Mouse (Mus musculus) testis, adult 2 months (tissue): ENCODE results near the gene Il17re. TPM values are rescaled to one million over a fixed set of nuclear protein-coding genes. Genes with fewer than 3 reads are reported as not detected.

Experiments
- H3K27ac ChIP-seq: fragments of 200-500 bp; 2 replicates; pipeline ENCODE4 v1.5.1; 2012; ENCODE audit warnings: low read depth, low read length; ENCODE audit not compliant: control insufficient read depth, insufficient read depth
- H3K27me3 ChIP-seq: fragments of 200-500 bp; 2 replicates; pipeline ENCODE4 v1.6.1; 2012; ENCODE audit warnings: mild to moderate bottlenecking, low read length, moderate library complexity; ENCODE audit not compliant: control insufficient read depth, insufficient read depth
- H3K36me3 ChIP-seq: fragments of 200-500 bp; 2 replicates; pipeline ENCODE4 v1.6.1; 2012; ENCODE audit warnings: mild to moderate bottlenecking, low read length; ENCODE audit not compliant: control insufficient read depth, insufficient read depth
- H3K4me1 ChIP-seq: fragments of 200-500 bp; 2 replicates; pipeline ENCODE4 v1.6.1; 2012; ENCODE audit warnings: low read length; ENCODE audit not compliant: control insufficient read depth, insufficient read depth
- H3K4me3 ChIP-seq: fragments of 200-500 bp; 2 replicates; pipeline ENCODE4 v1.5.1; 2012; ENCODE audit warnings: low read depth, mild to moderate bottlenecking, low read length, moderate library complexity, mixed read lengths; ENCODE audit not compliant: control insufficient read depth
- CTCF ChIP-seq: fragments of 200-500 bp; IDR thresholded peaks from 2 replicates; pipeline ENCODE4 v1.5.1; 2012; ENCODE audit warnings: low read depth, mild to moderate bottlenecking, inconsistent platforms, low read length, moderate library complexity; ENCODE audit not compliant: control insufficient read depth, insufficient read depth, insufficient replicate concordance
- POLR2A ChIP-seq: fragments of 200-500 bp; IDR thresholded peaks from 2 replicates; pipeline ENCODE4 v1.6.1; 2012; ENCODE audit warnings: low read depth, mild to moderate bottlenecking, inconsistent platforms, low read length, moderate library complexity; ENCODE audit not compliant: control insufficient read depth
- polyA plus RNA-seq: library from polyadenylated mRNA; depleted of rRNA; stranded (reverse); fragments of >200 nt; gene quantifications from 2 replicates; pipeline ENCODE4 v1.2.3, GENCODE M21; 2012

Gene Il17re
- polyA plus RNA-seq, 1 experiment, result 7.8 TPM

DNA sequence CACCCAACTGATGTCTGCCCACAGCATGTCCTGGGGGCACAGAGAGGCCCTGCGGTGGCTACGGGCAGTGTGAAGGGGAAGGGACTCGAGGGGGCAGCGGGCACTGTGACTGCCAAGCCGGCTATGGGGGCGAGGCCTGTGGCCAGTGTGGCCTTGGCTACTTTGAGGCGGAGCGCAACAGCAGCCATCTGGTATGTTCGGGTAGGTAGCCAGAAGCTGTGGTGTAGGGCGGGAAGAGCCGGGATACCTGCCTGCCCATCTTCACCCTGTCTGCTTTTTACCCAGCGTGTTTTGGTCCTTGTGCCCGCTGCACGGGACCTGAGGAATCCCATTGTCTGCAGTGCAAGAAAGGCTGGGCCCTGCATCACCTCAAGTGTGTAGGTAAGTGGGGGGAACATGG lies 31.1 kb downstream of the Il17re start:
- Histone ChIP-seq H3K4me3 (no peak overlapping the region), H3K27ac (no peak overlapping the region)

DNA sequence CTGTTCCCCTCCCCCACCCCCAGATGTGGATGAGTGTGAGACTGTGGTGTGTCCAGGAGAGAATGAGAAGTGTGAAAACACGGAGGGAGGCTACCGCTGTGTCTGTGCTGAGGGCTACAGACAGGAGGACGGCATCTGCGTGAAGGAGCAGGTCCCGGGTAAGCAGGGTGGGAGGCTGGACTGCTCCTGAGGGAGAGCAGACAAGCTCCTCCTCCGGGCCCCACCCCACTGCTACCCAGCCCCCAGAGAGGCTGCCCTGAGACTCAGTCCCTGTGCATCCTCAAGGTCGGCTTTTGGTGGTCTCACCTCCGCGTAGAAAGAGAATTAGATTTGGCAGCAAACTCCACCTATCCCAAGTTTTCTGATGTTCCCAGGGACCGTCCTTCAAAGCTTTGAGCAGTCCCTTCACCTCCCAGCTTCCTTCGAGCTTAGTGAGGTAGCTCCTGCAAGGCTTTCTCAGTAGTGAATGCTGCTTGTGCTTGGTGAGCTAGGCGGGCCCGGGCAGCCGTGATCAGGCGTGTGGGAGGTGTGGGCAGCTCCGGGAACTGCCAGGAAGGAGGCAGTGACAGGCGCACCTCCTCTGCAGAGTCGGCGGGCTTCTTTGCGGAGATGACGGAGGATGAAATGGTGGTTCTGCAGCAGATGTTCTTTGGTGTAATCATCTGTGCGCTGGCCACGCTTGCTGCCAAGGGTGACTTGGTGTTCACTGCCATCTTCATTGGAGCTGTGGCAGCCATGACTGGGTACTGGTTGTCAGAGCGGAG lies 34.0 kb downstream of the Il17re start:
- H3K4me3 ChIP-seq, result no peak overlapping the region
- H3K27ac ChIP-seq, result no peak overlapping the region
- TF ChIP-seq POLR2A (no peak), CTCF (no peak)
- no peaks in the 10 kb centered on the region; the same call in 1 of the 2 replicates for H3K27me3 ChIP-seq
- no peaks in the 10 kb centered on the region for H3K36me3 ChIP-seq
- H3K4me1 ChIP-seq, result peaks cover 21% of the 10 kb centered on the region

More for the DNA sequence above, 31.1 kb downstream of the Il17re start:
- Histone ChIP-seq H3K36me3 (no peaks in the 10 kb centered on the region), H3K27me3 (no peaks in the 10 kb centered on the region), H3K4me1 (peaks cover 7% of the 10 kb centered on the region)
- TF ChIP-seq POLR2A (no peak), CTCF (no peak)

- Histone ChIP-seq H3K27me3 (no peaks in the 10 kb centered on the region; the same call in 1 of the 2 replicates), H3K4me1 (peaks cover 21% of the 10 kb centered on the region), H3K27ac (no peak overlapping the region), H3K4me3 (peak overlapping the region; percentile 82), H3K36me3 (no peaks in the 10 kb centered on the region)
- TF ChIP-seq POLR2A (0 out of 2 replicates have a peak, but pooled peaks have one; percentile 35), CTCF (peak; percentile 97)
These were observed 36.0 kb downstream of the Il17re start for GRCm38 (mm10) chr6:113494258-113494788.

GRCm38 (mm10) chr6:113495071-113495675 lies 36.9 kb downstream of the Il17re start:
- Histone ChIP-seq H3K4me3 (peak overlapping the region; percentile 82), H3K27me3 (no peaks in the 10 kb centered on the region; the same call in 1 of the 2 replicates), H3K27ac (no peak overlapping the region), H3K4me1 (peaks cover 21% of the 10 kb centered on the region), H3K36me3 (no peaks in the 10 kb centered on the region)
- no peak for TF ChIP-seq POLR2A
- TF ChIP-seq CTCF, result no peak

GRCm38 (mm10) chr6:113499346-113499745 lies 41.1 kb downstream of the Il17re start:
- Histone ChIP-seq H3K27ac (no peak overlapping the region), H3K36me3 (no peaks in the 10 kb centered on the region), H3K4me1 (peaks cover 17% of the 10 kb centered on the region), H3K27me3 (no peaks in the 10 kb centered on the region; the same call in 1 of the 2 replicates), H3K4me3 (no peak overlapping the region)
- TF ChIP-seq POLR2A (no peak), CTCF (no peak)

- no peak for TF ChIP-seq POLR2A
- TF ChIP-seq CTCF, result no peak
- no peaks in the 10 kb centered on the region for H3K36me3 ChIP-seq
- peak within 1 kb of the TSS; percentile 41 for H3K4me3 ChIP-seq
- H3K27me3 ChIP-seq, result no peaks in the 10 kb centered on the region
- peaks cover 2% of the 10 kb centered on the region for H3K4me1 ChIP-seq
- H3K27ac ChIP-seq, result no peak within 1 kb of the TSS
These were observed 43.3 kb downstream of the Il17re start, which contains the start of gene Prrt3 for GRCm38 (mm10) chr6:113501388-113502084. Prrt3 (minus strand) TSS chr6:113501931.

- no peak for TF ChIP-seq CTCF
- TF ChIP-seq POLR2A, result no peak
These were observed 44.5 kb downstream of the Il17re start for GRCm38 (mm10) chr6:113502801-113503200.

More at GRCm38 (mm10) chr6:113502801-113503200, 44.5 kb downstream of the Il17re start:
- H3K4me1 ChIP-seq, result peaks cover 2% of the 10 kb centered on the region
- H3K27me3 ChIP-seq, result no peaks in the 10 kb centered on the region
- no peak overlapping the region for H3K4me3 ChIP-seq
- H3K27ac ChIP-seq, result no peak overlapping the region
- H3K36me3 ChIP-seq, result no peaks in the 10 kb centered on the region
